Mouse (Mus musculus): ENCODE measurements around the gene Il3ra.

Il3ra gene

DNA sequence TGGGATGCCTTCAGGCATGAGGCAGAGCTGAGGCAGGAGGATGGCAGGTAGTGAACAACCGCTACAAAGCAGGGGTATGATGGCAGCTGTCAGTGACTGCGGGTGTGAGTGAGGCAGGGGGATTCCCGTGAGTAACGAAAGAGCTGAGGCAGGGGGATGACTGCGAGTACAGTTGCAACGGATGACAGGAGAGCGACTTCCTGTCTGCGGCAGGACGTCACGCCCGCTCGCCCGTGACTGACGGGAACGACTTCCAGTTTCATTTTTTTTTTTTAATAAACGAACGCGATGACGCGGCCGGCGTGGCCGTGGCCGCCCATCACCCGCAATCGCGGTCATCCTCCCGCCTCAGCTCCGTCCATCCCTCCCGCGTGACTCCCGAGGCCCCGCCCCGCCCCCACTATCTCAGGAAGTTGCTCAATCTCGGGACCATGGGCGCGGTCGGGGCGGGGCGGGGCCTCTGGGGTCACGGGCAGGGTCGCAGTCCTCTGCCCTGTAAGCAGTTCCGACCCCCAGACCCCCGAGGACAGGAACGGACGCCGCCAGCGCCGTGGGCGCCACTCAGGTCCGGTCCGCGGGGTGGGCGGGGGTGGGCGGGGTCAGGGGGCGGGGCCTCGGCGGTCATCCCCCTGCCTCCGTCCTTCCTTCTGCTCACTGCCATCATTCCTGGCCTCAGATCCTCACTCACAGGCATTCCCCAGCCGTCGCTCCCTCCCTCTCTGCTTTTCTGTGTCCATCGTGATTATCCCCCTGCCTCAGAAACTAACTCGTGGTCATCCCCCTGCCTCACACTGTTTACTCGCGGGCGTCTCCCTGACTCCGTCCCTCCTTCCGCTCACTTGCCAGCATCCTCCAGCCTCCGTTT lies at the start of gene Il3ra:
TSS of gene Il3ra (plus strand) at position 328 of the 865 bp plus-strand sequence.
- peak; percentile 54 to 69 for DNase-seq

DNA sequence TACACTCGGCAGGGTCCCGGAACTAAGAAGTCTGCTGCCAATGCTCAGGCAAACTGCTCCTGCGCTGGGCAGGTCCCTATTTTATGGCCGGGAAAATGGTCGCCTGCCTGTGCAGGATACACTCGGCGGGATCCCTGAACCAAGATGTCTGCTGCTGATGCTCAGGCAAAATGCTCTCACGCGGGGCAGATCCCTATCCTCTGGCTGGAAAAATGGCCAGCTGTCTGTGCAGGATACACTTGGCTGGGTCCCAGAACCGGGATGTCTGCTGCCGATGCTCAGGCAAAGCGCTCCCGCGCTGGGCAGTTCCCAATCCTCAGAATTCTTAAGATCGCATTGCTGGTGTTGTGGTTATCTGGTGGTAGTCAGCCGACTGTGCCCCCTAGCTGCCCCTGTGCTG lies 37.1 kb upstream of the Il3ra start:
- no peak for DNase-seq

DNA sequence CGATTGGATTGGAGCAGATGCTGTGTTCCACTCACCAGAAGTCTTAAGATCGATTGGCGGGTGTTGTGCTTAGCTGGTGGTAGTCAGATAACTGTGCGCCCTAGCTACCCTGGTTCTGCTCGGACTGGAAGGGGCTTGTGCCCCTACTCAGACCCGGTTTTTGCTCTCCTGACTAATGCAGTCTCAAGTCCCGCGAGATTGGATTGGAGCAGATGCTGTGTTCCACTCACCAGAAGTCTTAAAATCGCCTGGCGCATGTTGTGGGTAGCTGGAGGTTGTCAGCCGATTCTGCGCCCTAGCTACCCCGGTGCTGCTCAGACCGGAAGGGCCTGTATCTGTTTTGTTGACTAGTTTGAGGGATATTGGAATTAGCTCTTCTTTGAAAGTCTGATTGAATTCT lies 36.7 kb upstream of the Il3ra start:
- no peak for DNase-seq

DNA sequence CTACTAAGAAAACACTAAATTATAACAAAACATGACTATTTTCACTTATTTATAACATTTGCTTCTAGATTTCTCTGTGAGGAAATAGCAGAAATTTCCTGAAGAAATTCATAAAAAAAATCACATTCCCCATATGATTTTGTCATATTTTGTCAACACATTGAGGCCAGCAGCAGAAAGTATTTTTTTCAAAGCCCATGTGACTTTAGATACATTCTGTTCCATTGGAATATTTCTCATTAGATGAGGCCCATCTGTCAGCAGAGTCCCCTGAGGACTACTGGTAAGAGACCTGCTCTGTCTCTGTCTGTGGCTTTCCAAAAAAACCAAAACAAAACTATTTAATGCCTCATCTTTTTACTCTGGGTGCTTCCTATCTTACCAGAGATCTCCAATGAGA lies 23.5 kb upstream of the Il3ra start, which contains the start of gene Olfr31:
TSS of gene Olfr31 (plus strand) at position 301 of the 400 bp plus-strand sequence.
- DNase-seq = no peak

DNA sequence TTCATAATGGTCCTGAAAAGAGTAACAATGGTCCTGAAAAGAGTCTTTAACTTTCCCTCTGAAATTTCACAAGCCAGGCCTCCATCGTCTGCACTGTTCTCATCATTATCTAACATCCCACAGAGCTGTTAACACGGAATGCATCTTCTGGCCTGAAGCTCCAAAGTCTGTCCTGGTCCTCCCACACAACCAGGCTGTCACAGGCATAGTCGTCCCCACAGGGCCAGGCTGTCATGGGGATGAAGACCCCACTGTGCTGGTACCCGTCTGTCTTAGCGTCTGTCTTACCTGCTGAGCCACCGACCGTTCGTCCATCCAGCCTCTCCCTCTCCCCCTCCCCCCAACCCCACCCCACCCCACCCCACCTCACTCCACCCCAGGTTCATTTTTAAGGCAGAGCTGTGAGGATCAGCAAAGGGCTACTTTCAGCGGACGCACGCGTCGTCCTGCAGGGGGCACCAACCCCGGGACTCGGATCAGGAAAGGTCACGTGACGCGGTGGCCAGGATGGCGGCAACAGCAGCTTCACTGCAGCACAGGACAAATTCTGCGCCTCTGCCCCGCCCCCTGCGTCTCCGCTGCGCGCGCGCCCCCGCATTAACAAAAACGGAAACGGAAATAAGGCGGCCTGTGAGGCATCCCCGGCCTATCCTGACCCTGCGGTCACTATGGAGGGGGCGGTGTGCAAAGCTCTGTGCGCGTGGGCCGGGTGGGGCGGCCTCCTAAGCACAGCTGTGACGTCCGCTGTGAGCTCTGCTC lies 783 bp upstream of the Il3ra start:
- peak; percentile 88 to 92 for DNase-seq

DNA sequence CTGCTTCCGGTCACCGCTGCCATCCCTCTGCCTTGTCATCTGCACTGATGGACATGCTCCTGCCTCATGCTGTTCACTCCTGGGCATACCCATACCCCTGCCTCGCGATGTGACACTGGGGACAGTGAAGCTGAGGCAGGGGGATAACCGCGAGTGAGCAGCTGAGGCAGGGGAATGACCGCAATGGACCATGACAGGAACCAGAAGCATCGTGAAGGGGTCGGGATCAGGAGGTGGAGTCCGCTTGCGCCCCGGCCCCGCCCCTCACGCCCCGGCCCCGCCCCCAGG lies 682 bp downstream of the Il3ra start:
- DNase-seq = peak in 1 of 2 experiments; percentile 26

DNA sequence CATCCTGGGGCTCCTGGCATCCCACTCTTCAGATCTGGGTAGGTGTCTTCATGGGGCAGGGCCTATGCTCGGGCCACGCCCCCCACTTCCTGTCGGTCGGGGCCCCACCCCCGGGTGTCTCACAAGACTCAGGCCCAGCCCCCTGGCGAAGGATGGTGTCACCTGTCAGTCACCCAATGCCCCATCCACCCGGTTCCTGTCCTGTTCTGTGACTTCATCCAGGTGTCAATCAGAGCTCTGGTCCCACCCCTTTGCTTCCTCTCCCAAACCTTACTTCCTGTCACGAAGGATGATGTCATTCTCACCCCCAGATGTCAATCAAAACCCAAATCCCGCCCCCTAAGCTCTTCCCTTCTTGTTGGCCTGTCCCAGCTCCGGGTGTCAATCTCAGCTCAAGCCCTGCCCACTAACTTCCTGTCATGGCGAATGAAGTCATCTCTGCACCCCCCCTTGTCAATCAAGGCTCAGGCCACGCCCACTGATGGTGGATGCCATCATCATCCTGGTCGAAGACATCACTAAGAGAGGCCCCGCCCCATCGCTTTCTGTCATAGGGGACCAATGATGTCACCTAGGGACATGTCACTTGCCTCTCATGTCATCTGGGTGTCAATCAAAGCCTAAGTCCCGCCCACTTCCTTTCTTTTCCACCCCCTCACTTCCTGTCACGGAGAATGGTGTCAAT lies 1.2 kb downstream of the Il3ra start:
- peak; percentile 27 to 46 for DNase-seq

DNA sequence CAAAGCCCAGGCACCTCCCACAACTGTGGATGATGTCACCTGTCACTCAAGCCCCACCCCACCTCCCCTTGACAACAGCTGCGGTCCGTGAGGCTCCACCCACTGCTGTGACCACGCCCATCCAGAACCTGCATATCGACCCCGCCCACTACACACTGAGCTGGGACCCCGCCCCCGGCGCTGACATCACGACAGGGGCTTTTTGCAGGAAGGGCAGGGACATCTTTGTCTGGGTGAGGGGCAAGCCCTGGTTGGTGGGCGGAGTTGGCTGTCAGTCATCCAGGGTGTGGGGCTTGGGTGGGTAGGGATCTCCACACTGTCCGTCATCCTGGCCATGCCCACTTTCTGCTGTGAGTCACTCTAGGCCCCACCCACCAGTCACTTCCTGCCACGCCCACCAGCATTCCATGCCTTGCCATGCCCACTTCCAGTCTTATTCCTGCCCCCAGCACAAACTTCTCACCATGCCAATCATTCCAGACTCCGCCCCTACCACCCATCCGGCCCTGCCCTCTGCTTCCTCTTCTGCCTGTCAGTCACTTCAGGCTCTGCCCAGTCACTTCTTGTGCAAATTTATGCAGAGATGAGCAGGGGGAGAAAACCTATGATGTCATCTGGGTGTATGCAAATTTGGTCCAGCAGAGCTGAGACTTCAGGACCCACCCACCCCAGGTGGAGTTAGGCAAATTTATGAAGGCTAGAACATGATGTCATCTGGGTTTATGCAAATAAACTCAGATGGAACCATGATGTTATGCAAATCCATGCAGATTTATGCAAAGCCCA lies 2.0 kb downstream of the Il3ra start:
- peak in 1 of 2 experiments; percentile 25 for DNase-seq

DNA sequence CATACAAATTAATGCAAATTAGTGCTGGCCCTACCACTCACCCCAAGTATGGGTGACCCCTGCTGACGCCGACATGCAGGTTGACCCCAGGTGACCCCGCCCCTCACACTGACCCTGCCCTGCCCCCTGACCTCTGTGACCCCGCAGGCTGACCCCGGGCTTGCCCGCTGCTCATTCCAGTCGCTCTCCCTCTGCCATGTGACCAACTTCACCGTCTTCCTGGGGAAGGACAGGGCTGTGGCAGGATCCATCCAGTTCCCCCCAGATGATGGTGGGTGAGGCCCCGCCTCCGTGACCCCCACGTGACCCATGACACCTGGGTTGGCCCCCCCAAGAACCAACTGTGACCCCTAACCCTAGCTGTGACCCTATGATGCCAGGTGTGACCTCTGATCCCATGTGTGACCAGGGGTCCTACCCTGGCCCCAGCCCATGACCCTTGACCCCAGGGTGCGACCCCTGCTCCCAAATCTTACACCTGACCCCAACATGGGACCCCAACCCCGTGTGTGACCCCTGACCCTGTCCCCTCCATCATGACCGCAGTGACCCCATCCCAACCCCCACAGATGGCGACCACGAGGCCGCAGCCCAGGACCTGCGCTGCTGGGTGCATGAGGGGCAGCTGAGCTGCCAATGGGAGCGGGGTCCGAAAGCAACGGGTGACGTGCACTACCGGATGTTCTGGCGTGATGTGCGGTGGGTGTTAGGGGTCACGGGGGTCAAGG lies 2.8 kb downstream of the Il3ra start:
- peak in 1 of 2 experiments; percentile 22 for DNase-seq

DNA sequence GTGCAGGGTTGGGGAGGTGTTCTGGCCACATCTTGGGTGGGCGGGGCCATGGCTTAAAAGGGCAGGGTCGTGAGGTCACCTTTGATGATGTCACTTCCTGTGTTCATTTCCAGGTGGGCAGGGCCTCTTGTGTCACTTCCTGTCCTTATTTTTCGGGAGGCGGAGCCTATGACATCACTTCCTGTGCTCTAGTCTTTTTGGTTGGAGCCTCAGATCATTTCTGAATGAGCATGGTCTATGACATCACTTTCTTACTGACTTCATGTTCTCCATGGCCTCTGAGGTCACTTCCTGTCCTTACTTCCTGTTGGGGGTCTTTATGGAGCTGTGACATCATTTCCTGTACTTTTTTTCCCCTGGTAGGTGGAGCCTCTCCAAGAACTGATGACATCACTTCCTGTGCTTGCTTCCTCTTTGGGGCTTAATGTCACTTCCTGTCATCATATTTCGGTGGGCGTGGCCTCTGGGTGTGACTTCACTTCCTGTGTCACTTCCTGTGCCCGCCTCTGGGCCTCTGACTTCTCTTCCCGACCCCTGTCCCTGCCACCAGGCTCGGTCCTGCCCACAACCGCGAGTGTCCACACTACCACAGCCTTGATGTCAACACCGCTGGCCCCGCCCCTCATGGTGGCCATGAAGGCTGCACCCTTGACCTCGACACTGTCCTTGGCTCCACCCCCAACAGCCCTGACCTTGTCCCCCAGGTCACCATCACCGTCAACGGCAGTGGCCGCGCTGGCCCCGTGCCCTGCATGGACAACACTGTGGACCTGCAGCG lies 3.6 kb downstream of the Il3ra start:
- peak in 1 of 2 experiments; percentile 15 for DNase-seq

DNA sequence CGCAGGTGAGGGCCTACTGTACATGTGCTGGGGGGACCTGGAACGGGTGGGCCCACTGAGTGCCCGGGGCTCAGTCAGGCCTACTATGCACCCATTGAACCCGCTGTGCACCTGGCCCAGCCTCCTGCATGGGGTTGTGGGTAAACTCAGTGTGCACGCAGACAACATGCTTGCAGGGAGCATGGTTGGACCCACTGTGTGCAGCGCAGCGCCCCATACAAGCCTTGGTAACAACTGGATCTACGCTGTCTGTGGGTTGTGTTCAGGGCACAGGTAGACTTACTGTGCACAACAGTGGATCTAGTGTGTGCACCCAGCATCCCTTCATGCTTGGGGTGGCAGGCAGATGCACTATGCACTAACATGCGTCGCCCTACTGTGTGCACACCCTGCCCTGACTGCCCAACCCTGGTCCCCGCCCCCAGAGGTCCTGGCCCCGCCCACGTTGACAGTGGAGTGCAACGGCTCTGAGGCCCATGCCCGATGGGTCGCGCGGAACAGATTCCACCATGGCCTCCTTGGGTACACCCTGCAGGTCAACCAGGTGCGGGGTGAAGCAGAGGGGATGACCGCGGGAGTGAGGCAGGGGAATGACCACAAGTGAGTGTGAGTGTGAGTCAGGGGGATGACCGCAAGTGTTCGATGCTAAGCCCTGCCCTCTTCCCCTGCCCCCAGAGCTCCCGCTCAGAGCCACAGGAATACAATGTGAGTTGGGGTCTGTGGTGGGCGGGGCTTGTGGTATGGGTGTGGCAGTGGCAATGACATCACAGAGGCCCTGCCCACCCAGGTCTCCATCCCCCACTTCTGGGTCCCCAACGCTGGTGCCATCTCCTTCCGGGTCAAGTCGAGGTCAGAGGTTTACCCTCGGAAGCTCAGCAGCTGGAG lies 4.4 kb downstream of the Il3ra start:
- DNase-seq = peak in 1 of 2 experiments; percentile 15

DNA sequence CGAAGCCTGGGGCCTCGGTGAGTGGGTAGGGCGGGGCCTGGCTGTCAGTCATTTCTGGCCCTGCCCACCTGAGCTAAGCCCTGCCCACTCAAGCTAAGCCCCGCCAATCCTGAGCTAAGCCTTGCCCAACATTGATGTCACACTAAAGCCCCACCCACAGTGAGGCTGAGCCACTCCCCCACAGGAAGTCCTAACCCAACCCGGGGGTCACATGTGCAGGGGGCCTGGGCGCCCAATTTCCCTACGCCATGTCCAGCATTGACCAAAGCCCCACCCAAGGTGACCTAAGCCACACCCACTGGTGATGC lies 5.0 kb downstream of the Il3ra start:
- peak in 1 of 2 experiments; percentile 9 for DNase-seq

DNA sequence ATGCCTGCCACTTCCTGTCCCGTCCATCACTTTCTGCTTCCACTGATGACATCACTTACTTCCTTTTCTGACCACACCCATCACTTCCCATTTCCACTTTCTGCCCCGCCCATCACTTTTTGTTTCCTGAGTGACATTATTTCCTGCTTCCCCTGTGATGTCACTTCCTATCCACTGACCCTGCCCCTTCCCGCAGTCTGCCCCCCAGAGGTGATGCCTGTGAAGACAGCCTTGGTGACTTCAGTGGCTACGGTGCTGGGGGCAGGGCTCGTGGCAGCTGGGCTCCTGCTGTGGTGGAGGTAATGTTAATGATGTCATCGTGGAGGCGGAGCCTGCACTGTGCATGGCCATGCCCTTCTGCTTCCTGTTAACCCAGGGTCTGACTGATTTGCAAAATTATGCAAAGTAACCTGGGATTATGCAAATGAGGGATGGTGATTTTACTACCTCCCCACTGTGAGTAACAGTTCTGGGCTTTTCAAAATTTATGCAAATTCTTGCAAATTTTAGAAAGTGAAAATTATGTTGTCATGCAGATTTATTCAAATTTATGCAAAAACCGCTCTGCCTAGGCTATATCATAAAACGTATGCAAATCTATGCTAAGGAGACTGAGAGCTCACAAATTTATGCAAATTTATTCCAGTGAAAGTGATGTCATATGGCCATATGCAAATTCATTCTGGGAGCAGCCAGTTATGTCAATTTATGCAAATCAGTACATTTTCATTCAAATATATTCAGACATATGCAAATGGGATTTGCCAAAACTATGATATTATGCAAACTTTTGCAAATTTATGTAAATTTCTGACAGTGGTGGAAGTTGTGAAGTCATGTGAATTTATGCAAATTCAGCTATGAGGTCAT lies 5.9 kb downstream of the Il3ra start:
- DNase-seq = peak in 1 of 2 experiments; percentile 6

DNA sequence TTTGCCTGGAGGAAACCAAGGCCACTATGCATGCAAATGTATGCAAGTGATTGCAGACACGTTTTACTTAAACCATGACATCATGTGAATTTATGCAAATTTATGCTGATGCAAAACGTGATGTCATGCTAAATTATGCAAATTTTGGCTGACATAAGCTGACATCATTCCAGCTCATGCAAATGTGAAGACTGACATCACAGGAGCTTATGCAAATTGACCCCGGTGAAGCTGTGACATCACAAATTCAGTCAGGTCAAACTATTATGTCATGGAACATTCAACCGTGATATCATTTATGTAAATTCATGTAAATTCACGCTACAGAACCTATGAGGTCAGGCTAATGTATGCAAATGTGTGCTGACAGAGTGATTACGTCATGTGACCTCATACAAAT lies 6.5 kb downstream of the Il3ra start:
- DNase-seq = no peak

DNA sequence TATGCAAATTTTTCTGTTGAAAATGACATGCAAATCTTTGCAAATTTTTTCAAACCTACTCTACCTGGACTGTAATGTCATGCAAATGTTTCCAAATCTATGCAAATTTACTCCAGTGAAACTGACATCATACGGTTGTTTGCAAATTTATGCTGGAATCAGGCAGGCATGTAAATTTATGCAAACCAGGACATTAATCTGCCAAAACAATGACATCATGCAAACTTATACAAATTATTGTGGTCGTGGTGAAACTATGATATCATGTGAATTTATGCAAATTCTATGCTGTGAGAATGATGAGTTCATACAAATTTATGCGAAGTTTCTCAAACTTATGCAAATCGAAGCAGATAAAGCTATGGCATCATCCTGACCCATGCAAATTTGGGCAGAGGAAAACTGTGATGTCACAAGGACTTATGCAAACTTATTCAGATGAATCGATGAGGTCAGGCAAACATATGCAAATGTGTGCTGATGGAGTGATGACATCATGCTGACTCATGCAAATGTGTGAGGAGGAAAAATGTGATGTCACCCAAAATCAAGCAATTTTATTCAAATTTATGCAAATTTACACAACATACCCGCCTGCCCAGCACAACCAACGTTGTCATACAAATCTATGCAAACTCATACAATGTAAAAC lies 7.1 kb downstream of the Il3ra start:
- DNase-seq = no peak

DNA sequence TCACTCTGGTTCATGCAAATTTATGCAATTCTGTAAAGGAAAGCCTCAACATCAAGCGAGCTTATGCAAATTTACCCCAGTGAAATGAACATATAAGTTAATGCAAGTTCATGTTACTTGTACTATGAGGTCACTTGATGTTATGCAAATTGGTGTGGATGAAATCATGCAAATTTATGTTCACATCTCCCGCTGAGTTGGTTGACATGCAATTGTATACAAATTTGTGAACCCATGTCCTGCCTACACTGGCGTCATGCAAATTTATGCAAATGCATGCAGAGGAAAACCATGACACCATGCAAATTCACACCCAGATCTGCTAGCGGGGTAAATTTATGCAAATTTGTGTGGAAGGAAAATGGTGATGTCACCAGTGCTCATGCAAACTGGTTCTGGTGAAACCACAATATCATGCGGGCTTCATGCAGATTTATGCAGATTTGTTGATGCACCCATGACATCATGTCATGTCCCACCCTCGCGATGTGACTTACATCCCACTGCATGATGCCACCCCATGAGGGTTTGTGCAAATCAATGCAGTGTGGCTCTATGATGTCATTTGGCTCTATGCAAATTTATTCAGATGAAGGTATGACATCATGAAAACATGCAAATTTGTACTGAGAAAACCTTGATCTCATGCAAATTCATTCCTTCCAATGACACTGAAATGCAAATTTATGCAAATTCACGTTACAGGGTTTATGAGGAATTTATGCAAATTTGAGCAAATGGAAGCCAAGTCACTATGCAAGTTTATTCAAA lies 7.8 kb downstream of the Il3ra start:
- no peak for DNase-seq

DNA sequence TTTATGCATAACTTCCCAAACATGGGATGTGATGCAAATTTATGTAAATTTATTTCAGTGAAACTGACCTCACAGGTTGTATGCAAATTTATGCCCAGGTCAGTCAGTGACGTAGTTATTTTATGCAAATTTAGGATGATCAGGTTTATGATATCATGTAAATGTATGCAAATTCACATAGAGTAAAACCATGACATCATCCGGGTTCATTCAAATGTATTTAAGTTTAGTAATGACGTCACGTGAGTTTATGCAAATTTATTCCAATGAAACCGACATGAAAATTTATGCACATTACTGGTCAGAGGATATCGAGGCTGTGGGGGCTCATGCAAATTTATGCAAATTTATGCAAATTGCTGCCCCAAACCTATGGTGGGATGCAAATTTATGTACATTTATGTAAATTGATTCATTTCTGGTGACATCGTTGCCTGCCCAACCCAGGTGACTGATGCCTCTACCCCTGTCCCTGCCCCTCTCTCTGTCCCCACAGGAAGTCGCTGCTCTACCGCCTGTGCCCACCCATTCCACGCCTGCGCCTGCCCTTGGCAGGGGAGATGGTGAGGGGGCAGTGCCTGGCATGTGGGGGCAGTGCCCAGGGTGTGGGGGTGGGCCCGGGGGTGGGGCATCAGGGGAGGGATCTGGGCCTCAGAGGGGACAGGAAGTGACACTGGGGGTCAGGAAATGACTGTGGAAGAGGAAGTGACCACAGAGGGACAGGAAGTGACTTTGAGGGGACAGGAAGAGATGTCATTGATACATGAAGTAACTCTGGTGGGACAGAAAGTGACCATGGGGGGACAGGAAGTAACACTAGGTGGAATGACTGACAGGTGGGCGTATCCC lies 8.7 kb downstream of the Il3ra start:
- DNase-seq = peak in 1 of 2 experiments; percentile 3
